Mouse (Mus musculus): ENCODE results near the gene A430078G23Rik. TPM values are rescaled to one million over a fixed set of nuclear protein-coding genes. Genes with fewer than 3 reads are reported as not detected.
"Not testable (repeated sequence)": the region's sequence is repeated elsewhere in the genome, so short reads cannot be mapped to it uniquely, and the experiment has no call there.

A430078G23Rik gene
- polyA plus RNA-seq, 1 experiment from 2014 or later = 0.19 TPM

DNA sequence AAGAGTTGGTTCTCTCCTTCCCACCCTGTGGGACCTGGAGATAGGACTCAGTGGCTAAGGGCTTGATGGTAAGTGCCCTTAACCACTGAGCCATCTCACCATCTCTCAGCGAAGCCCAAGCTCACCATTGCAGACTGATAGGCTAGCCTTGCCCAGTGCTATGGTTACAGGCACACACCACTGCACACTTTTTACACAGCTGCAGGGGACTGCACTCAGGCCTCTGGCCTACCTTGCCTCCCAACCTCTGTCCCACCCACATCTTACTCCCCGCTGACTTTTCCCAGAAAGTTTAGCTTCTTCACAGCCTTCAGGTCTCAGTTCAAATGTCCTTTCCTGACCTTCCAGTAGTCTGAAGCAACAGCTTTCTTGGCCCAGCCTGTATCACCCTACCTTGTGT lies 21.5 kb upstream of the A430078G23Rik start:
- no peak overlapping the region for H3K27ac ChIP-seq
- H3K4me1 ChIP-seq (replicated peaks) = no peaks in the 10 kb centered on the region
- no peaks in the 10 kb centered on the region for H3K27me3 ChIP-seq (replicated peaks)
- no peaks in the 10 kb centered on the region for H3K9me3 ChIP-seq
- no peaks in the 10 kb centered on the region for H3K36me3 ChIP-seq
- 81% methylated on average over 2 of the region's 2 CpGs for WGBS
- ATAC-seq = no peak
- no peak overlapping the region for H3K4me3 ChIP-seq (replicated peaks)
- no peak overlapping the region for H3K4me2 ChIP-seq (replicated peaks)
- H3K9ac ChIP-seq = no peak overlapping the region

- H3K4me2 ChIP-seq (replicated peaks) = no peak overlapping the region
- 82% methylated on average over 1 of the region's 1 CpGs for WGBS
- H3K9me3 ChIP-seq = no peaks in the 10 kb centered on the region
- H3K36me3 ChIP-seq = no peaks in the 10 kb centered on the region
- no peak for ATAC-seq
- no peaks in the 10 kb centered on the region for H3K4me1 ChIP-seq (replicated peaks)
- H3K27me3 ChIP-seq (replicated peaks) = no peaks in the 10 kb centered on the region
- H3K27ac ChIP-seq = no peak overlapping the region
- H3K4me3 ChIP-seq (replicated peaks) = no peak overlapping the region
- H3K9ac ChIP-seq = no peak overlapping the region
Measured at GRCm38 (mm10) chr8:3335881-3336280, 17.3 kb upstream of the A430078G23Rik start.

DNA sequence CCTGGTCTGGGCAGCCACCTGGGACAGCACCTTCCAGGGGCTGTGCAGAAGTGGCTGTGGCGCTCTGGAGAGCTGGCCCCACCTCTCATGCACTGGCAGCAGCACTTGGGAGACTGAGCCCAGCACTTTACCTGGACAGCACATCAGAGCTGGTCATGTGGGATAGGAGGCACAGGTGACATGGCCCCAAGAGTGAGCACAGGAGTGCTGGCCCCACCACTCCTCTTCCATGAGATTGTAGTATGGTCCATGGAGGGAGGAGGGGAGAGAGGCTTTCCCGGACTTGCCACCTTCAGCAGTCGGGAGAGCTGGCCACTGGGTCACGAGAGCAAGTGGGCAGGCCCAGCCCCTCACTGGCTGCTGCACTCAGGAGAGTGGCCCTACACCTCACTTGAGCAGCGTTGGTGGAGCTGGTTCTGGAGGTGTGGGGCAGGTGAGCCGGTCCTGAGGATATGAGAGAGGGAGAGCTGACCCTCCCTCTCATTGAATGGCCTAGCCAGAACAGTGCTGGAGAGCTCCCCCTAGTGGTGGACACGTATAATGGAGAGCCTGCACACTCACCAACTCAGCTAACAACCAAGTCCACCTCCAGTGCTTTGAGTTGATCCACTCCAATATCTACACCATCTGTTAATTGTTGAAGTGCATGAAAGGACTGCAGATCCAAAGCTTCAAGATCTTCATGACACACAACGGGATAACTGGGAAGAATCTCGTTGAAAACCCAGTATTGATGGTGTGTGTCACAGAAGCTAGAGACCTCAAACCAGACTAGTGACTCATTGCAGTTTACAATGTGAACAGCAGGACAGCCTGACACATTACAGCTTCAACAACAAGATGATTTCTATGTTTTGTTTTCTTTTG lies 16.3 kb upstream of the A430078G23Rik start:
- Histone ChIP-seq H3K27ac (no peak overlapping the region), H3K4me3 (replicated peaks) (no peak overlapping the region), H3K9ac (no peak overlapping the region), H3K27me3 (replicated peaks) (no peaks in the 10 kb centered on the region), H3K4me2 (replicated peaks) (no peak overlapping the region), H3K36me3 (no peaks in the 10 kb centered on the region), H3K9me3 (no peaks in the 10 kb centered on the region), H3K4me1 (replicated peaks) (no peaks in the 10 kb centered on the region)
- WGBS = 60% methylated on average over 9 of the region's 9 CpGs
- ATAC-seq = peak; percentile 71

DNA sequence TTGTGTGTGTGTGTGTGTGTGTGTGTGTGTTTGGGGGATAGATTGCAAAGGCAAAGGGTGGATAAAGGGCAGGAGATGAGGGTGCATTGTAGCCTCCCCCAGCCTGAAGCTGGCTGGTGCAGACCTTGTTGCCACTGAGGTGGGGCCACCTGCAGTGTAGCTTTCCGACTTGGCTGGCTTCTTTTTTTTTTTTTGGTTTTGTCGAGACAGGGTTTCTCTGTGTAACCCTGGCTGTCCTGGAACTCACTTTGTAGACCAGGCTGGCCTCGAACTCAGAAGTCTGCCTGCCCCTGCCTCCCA lies 15.7 kb upstream of the A430078G23Rik start:
- not testable (repeated sequence) for H3K4me2 ChIP-seq (replicated peaks); H3K27me3 ChIP-seq (replicated peaks); ATAC-seq; H3K9ac ChIP-seq; H3K4me3 ChIP-seq (replicated peaks); H3K36me3 ChIP-seq; H3K9me3 ChIP-seq; H3K4me1 ChIP-seq (replicated peaks); H3K27ac ChIP-seq
- 79% methylated on average over 3 of the region's 3 CpGs for WGBS

DNA sequence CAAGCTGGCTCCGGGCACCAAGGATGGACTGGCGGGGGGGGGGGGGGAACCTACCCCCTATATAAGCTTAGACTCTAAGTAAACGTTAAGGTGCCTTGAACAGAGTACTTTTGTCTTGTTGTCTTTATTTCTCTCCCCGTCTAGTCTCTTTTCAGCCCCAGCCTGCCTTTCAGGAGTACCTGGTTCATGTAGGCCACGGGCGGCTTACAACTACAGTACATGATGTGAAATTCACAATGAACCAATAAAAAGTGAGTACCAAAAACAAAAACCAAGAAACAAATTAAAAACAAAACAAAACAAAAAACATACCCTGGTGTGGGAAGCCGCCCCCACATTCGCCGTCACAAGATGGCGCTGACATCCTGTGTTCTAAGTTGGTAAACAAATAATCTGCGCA lies 15.2 kb upstream of the A430078G23Rik start:
- 91% methylated on average over 11 of the region's 11 CpGs for WGBS
- no peak overlapping the region for H3K4me3 ChIP-seq (replicated peaks)
- ATAC-seq = no peak
- no peaks in the 10 kb centered on the region for H3K36me3 ChIP-seq
- H3K4me1 ChIP-seq (replicated peaks) = no peaks in the 10 kb centered on the region
- H3K9me3 ChIP-seq = no peaks in the 10 kb centered on the region
- H3K4me2 ChIP-seq (replicated peaks) = no peak overlapping the region
- H3K27me3 ChIP-seq (replicated peaks) = no peaks in the 10 kb centered on the region
- no peak overlapping the region for H3K9ac ChIP-seq
- no peak overlapping the region for H3K27ac ChIP-seq

DNA sequence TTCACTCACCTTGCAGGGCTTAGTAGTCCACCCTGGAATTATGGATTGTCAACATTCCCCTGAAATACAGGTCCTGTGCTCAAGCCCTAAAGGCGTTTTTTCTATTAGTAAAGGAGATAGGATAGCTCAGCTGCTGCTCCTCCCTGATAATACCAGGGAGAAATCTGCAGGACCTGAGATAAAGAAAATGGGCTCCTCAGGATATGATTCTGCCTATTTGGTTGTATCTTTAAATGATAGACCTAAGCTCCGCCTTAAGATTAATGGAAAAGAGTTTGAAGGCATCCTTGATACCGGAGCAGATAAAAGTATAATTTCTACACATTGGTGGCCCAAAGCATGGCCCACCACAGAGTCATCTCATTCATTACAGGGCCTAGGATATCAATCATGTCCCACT lies 12.5 kb upstream of the A430078G23Rik start:
- not testable (repeated sequence) for H3K9me3 ChIP-seq; ATAC-seq; H3K4me1 ChIP-seq (replicated peaks); H3K36me3 ChIP-seq; H3K27me3 ChIP-seq (replicated peaks); H3K4me2 ChIP-seq (replicated peaks); H3K4me3 ChIP-seq (replicated peaks); H3K27ac ChIP-seq; H3K9ac ChIP-seq
- 93% methylated on average over 3 of the region's 3 CpGs for WGBS

DNA sequence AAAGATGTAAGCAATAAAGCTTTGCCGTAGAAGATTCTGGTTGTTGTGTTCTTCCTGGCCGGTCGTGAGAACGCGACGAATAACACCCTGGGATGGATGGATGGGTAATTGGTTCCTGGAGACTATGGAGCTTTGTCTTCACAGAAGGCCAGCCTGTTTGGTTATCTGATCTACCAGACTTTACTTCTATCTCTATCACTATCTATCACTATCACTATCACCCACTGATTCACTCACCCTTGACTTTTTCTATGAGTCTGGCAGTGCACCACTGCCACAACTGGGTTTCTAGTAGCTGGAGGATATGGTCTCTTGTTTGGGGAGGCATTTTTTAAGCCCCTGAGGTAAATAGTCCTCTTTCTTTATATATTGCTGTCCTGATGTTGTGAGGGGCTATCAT lies 7.9 kb upstream of the A430078G23Rik start:
- Histone ChIP-seq H3K4me3 (replicated peaks) (no peak overlapping the region), H3K4me1 (replicated peaks) (peaks cover 6% of the 10 kb centered on the region; the same call in 1 of the 2 replicates), H3K36me3 (no peaks in the 10 kb centered on the region), H3K9ac (no peak overlapping the region), H3K27me3 (replicated peaks) (no peaks in the 10 kb centered on the region), H3K27ac (no peak overlapping the region), H3K4me2 (replicated peaks) (no peak overlapping the region), H3K9me3 (no peaks in the 10 kb centered on the region)
- WGBS = 96% methylated on average over 6 of the region's 6 CpGs
- no peak for ATAC-seq

DNA sequence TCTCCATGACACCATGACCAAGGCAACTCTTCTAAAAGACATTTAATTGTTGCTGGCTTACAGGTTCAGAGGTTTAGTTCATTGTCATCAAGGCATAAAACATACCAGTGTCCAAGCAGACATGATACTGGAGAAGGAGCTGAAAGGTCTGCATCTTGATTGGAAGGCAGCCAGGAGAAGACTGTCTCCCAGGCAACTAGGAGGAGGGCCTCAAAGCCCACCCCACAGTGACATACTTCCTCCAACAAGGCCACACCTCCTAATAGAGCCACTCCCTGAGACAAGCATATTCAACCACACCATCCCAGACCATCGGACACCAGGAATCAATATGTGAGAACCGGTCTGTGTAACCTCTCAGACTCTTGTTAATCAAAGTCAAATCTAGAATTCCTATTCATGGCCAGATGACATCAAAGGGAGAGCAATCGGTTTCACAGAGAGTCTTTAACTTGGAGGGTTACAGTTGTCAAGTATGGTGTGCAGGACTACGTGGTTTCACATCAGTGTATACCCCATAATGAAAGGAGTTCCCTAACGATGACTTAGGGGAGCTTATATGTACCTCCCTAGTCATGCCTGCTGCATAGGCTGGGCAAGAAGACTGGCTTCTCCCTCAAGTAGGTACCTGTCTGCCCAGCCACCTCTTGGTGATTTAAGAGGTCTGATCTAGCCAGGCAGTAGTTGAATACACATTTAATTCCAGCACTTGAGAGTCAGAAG lies 6.4 kb upstream of the A430078G23Rik start:
- Histone ChIP-seq H3K36me3 (no peaks in the 10 kb centered on the region), H3K9me3 (no peaks in the 10 kb centered on the region), H3K27ac (no peak overlapping the region), H3K27me3 (replicated peaks) (no peaks in the 10 kb centered on the region), H3K4me1 (replicated peaks) (peaks cover 6% of the 10 kb centered on the region; the same call in 1 of the 2 replicates), H3K9ac (no peak overlapping the region), H3K4me3 (replicated peaks) (no peak overlapping the region), H3K4me2 (replicated peaks) (no peak overlapping the region)
- no peak for ATAC-seq
- WGBS = 80% methylated on average over 5 of the region's 5 CpGs

GRCm38 (mm10) chr8:3348142-3348823 lies 4.9 kb upstream of the A430078G23Rik start:
- H3K27ac ChIP-seq = no peak overlapping the region
- peak; percentile 52 for ATAC-seq
- H3K4me2 ChIP-seq (replicated peaks) = no peak overlapping the region
- peaks cover 14% of the 10 kb centered on the region for H3K4me1 ChIP-seq (replicated peaks)
- H3K36me3 ChIP-seq = no peaks in the 10 kb centered on the region
- H3K4me3 ChIP-seq (replicated peaks) = no peak overlapping the region
- H3K27me3 ChIP-seq (replicated peaks) = no peaks in the 10 kb centered on the region
- H3K9me3 ChIP-seq = no peaks in the 10 kb centered on the region
- no peak overlapping the region for H3K9ac ChIP-seq
- 22% methylated on average over 13 of the region's 13 CpGs for WGBS

- 38% methylated on average over 6 of the region's 6 CpGs for WGBS
- Histone ChIP-seq H3K9me3 (no peaks in the 10 kb centered on the region), H3K4me3 (replicated peaks) (no peak overlapping the region), H3K4me1 (replicated peaks) (peaks cover 17% of the 10 kb centered on the region), H3K27me3 (replicated peaks) (no peaks in the 10 kb centered on the region), H3K27ac (no peak overlapping the region), H3K4me2 (replicated peaks) (no peak overlapping the region), H3K9ac (no peak overlapping the region), H3K36me3 (no peaks in the 10 kb centered on the region)
- no peak for ATAC-seq
Measured at GRCm38 (mm10) chr8:3350747-3351146, 2.5 kb upstream of the A430078G23Rik start.

DNA sequence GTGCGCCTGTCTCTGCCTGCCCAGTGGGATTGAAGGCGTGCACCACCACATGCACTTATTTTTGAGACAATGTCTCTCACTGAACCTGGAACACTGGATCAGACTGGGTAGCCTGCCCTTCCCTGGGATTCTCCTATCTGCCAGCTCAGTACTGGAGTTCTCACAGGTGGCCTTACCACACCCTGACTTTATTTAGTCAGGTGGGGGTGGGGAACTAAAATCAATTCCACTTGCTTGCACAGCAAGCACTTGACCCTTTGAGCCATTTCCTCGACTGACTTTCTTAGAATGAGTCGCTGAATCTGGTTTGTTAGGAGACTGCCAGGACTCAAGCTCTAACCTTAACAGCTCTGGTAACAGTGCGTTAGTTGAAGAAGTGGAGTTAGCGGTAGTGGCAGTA lies 500 bp upstream of the A430078G23Rik start:
- Histone ChIP-seq H3K4me2 (replicated peaks) (0 out of 2 replicates have a peak overlapping the region, but pooled peaks have one; percentile 19), H3K9me3 (no peaks in the 10 kb centered on the region), H3K4me1 (replicated peaks) (peaks cover 17% of the 10 kb centered on the region), H3K9ac (no peak overlapping the region), H3K27ac (no peak overlapping the region), H3K4me3 (replicated peaks) (no peak overlapping the region), H3K36me3 (no peaks in the 10 kb centered on the region), H3K27me3 (replicated peaks) (no peaks in the 10 kb centered on the region)
- peak; percentile 70 for ATAC-seq
- 53% methylated on average over 6 of the region's 6 CpGs for WGBS

- no peaks in the 10 kb centered on the region for H3K27me3 ChIP-seq (replicated peaks)
- H3K27ac ChIP-seq = no peak overlapping the region
- H3K4me3 ChIP-seq (replicated peaks) = no peak overlapping the region
- no peak for ATAC-seq
- no peak overlapping the region for H3K4me2 ChIP-seq (replicated peaks)
- H3K9me3 ChIP-seq = no peaks in the 10 kb centered on the region
- no peak overlapping the region for H3K9ac ChIP-seq
- peaks cover 12% of the 10 kb centered on the region for H3K4me1 ChIP-seq (replicated peaks)
- 72% methylated on average over 6 of the region's 6 CpGs for WGBS
- H3K36me3 ChIP-seq = no peaks in the 10 kb centered on the region
Measured at GRCm38 (mm10) chr8:3353811-3354442, 712 bp downstream of the A430078G23Rik start.

All from intestine, embryonic 15.5 days (tissue).